Mouse (Mus musculus): ENCODE measurements around the gene Pym1.

The Pym1 gene

DNA sequence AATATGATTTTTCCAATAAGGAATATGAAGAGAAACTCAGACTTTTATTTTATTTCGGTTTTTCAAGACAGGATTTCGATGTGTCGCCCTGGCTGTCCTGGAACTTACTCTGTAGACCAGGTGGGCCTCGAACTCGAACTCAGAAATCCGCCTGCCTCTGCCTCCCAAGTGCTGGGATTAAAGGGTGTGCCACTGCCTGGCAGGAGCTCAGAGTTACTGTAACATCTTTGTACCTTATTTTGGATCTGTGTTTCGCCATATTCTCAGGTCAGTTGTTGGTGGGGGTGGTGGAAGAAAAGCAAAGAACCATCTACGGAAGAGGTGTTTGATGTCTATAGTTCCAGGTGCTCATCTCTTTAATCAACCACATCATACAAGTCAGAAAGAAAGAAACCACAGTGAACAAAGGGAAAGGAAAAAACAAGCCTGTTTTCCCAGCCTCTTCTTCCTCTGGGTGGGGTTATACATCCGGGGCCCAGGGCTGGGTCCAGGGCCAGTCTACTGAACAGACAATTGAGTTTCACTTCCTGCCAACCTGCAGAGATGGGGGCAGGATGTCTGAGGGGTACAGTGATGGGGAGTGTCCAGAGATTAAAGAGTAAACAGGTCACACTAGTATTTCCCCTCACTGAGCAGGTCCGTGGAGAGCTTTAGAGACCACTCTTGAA is 1.6 kb upstream of the Pym1 start:
- peak; percentile 10 for DNase-seq

DNA sequence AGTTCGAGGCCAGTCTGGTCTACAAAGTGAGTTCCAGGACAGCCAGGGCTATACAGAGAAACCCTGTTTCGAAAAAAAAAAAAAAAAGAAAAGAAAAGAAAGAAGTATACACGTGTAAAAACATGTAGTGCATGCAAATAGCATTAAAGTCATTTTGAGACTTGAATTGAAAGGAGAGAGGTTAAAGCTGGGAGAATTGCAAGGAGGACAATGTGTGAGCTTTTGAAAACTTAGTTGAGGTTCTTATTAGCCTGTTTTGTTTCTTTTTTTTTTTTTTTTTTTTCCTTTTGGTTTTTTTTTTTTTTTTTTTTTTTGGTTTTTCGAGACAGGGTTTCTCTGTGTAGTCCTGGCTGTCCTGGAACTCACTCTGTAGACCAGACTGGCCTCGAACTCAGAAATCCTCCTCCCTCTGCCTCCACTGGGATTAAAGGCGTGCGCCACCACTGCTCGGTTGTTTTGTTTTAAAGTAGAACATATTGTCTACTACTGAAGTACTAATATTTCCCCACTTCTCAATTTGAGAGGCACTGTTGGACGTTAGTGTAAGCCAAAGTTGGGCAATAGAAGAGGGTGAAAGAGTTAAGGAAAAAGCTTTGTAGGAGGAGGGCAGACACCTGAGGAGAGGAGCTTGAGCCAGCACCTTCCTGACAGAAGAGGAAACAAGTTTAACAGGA is 580 bp upstream of the Pym1 start:
- no peak for DNase-seq

DNA sequence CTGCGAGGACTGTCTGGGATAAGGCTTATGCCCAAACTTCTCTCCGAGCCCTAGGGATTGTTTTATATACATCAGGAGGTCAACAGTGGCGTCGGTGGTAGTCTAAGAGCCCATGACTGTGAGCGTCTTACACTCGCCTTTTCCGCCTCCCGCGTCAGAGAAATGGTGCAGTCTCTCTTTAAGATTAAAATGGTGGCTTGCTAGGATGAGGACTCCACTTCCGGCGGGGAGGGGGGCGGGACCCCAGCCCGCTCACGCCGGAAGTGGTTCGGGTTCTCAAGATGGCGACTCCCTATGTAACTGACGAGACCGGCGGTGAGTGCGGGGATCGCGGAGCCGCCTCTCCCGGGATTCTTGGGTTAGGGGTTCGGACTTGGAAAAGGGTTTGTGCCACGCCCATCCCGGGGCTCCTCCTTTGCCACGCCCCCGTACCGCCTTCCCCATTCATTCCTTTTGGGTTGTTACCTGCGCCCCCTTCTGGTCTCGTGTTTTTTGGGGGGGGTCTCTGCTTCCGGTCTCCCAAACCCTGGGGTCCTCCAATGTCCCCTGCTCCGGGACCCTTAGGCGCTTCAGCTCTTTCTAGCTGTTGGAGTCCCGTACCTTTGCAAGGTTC is 669 bp downstream of the Pym1 start:
- peak; percentile 88 for DNase-seq

DNA sequence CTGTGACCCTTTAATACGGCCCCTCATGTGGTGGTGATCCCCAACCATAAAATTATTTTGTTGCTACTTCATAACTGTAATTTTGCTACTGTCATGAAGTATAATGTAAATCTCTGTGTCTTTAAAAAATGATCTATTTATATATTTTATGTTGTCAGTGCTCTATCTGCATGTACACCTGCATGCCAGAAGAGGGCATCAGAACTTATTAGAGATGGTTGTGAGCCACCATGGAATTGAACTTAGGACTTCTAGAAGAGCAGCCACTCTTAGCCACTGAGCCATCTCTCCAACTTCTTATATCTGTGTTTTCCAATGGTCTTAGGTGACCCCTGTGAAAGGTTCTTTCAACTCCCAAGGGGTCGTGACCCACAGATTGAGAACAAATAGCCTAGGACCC is 25.2 kb downstream of the Pym1 start:
- no peak for DNase-seq

DNA sequence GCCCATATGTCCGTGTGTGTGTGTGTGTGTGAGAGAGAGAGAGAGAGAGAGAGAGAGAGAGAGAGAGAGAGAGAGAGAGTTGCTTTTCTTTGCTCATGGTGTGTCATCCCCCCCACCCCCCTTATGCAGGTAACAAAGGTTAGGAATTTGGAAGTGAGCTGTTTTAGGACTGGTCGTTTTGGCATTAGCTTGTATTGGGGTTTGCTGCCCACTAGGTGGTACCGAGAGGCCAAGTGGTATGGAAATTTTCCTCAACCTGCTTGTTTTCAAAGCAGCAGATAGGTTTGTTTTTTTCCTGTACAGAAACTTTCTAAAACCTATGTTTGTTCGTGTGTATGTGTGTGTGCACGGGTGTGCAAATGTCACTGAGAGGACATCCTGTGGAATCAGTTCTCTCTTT is 26.0 kb downstream of the Pym1 start:
- peak; percentile 11 for DNase-seq

DNA sequence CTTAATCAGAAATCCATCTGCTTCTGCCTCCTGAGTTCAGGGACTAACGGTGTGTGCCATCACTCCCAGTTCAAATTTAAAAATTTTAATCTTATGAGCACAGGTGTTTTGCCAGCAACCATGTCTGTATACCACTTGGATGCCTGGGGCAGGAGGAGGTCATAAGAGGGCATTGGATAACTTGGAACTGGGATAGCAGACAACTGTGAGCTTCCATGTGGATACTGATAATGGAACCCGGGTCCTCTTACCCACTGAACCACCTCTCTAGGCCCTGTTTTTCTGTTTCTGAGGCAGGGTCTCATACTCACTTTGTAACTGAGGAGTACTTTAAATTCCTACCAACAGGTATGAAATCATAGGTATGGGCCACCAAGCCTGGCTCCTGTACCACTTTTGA is 30.8 kb downstream of the Pym1 start:
- DNase-seq = no peak

DNA sequence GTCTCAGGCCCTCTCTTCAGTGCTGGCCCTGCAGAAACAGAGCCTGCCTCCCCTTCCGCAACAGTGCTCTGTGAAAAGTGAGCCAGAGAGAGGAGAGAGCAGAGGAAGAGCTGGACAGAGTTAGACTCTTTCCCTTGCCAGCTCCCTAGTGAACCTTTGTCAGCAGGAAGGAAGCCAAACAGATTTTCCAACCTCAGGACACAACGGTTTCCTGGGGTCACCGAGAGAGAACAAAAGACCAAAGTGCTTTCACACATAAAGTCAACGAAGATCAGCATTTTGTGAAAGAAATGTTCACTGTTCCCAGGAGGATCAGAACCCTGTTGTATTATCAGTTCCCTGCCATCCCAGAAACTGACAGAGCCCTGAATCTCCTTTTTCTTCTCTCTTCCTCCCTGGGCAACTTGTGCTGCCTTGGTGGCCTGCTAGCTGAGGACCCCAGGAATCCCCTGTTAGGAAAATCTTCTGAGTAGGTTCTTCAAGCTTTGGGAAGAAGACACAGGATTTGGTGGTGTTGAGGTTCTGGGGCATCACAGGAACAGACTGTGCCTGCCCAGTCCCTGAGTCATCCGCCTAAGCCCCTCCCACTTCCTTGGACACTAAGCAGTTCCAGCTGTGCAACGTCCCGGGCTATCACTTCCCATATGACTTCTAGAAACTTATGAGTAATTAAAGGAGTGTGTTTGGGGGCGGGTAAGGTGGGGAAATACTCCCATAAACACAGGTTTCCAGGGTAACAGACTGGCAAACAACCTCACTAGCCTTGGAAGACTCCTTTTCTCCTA is 31.5 kb downstream of the Pym1 start:
- peak; percentile 87 for DNase-seq

DNA sequence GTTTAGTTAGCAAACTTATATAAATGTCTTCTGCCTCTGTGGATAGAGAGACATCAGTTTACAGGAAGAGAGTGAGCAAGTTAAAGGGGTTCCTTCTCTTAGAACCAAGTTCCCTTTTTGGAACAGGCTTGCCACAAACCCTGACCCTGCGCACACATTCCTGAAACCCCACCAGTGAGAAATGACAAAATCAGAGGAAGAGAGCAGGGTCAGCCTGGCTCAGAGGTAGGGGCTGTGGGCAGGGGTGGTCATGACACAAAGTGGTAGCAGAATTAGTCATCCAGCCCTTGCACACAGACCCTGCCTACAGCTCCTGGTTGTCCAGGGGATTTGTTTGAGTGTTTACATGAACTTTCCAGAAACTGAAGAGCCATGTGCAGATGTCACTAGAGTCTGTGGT is 32.5 kb downstream of the Pym1 start:
- DNase-seq = no peak

DNA sequence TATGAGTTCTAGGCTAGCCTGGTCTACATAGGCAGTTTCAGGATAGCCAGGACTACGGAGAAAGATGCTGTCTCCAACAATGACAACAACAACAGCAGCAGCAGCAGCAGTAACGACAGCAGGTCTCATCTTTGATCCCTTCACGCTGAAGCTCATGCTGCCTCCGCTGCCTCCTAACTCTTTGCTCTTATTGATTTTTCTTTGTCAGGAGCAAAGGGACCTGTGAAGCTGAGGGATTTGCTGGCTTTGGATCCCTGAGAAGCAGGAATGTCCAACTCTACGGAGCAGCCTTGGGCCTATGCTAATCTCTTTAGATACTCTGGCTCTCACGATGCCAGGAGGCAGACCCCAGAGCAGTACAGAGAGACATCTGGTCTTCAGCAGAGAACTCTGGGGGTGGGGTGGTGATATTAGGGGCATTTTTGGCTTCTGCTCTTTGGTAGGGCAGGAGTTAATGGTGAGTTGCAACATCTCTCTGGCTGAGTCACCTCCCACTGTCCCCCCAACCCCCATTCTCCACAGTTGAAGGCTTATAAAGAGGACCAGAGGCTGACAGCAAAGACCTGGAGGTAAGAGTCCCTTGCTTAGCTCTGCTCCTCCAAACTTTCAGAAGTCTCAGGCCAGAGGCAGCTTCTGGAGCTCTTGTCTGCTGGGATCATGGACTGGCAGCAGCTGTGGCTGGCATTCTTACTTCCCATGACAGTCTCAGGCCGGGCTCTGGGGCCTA is 42.9 kb downstream of the Pym1 start, which contains the start of gene Mmp19:
Mmp19 (plus strand) TSS at position 513 of the 727 bp plus-strand sequence.
- DNase-seq = no peak

DNA sequence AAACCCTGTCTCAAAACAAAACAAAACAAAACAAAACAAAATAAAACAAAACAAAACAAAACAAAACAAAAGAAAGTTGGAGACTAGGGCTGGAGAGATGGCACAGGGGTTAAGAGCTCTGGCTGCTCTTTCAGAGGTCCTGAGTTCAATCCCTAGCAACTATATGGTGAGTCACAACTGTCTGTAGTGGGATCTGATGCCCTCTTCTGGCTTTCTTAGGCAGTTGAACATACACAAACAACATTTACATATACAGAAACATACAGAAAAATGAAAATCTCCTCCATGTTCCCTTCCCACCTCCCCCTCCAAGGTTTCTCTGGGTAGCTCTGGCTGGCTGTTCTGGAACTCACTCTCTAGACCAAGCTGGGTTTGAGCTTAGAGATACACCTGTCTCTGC is 44.4 kb downstream of the Pym1 start:
- DNase-seq = no peak

DNA sequence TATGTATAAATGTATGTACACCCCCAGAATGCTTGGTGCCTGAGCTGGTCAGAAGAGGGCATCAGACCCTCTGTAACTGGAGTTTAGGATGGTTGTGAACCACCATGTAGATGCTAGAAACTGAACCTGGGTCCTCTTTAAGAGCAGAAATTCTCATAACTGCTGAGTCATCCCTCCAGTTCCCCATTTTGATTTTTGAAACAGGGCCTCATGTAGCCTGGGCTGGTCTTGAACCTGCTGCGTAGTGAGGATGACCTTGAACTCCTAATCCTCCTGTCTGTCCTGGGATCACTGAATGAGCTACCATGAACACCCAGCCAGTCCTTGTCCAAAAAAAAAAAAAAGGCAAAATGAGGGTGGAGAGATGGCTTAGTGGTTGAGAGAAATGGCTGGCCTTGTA is 45.6 kb downstream of the Pym1 start:
- no peak for DNase-seq

DNA sequence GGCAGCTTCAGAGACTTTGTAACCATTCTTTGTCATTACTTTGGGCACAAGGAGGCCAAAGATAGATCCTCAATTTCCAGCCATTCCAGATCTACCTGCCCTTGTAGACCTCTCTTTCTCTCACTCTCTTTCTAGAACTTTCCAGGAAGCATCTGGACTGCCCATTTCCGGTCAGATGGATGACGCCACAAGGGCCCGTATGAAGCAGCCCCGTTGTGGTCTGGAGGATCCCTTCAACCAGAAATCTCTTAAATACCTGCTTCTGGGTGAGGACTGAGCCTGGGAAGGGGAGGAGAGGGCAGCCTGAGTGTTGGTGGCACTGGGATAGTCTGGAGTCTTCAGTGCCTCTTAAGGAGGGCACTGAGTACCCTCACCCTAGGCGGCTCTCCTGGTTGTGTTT is 46.7 kb downstream of the Pym1 start:
- no peak for DNase-seq

DNA sequence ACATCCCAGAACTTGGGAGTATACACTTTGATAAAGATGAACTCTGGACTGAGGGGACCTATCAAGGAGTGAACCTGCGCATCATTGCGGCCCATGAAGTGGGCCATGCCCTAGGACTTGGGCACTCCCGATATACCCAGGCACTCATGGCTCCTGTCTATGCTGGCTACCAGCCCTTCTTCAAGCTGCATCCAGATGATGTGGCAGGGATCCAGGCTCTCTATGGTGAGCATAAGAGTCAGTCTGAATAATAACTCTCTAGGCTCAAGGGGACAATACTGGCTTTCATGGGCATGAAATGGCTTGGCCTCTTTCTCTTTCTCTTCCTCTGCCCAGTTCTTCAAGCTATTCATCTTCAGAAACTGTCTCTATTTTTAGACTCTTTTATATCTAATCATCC is 47.9 kb downstream of the Pym1 start:
- DNase-seq = no peak

DNA sequence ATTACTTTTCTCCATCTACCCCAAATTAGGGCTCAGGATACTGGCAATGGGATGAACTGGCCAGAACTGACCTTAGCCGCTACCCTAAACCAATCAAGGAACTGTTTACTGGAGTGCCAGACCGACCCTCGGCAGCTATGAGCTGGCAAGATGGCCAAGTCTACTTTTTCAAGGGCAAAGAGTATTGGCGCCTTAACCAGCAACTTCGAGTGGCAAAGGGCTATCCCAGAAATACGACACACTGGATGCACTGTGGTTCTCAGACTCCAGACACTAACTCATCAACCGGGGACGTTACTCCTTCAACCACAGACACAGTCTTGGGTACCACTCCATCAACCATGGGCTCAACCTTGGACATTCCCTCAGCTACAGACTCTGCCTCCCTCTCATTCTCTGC is 51.0 kb downstream of the Pym1 start:
- DNase-seq = no peak

DNA sequence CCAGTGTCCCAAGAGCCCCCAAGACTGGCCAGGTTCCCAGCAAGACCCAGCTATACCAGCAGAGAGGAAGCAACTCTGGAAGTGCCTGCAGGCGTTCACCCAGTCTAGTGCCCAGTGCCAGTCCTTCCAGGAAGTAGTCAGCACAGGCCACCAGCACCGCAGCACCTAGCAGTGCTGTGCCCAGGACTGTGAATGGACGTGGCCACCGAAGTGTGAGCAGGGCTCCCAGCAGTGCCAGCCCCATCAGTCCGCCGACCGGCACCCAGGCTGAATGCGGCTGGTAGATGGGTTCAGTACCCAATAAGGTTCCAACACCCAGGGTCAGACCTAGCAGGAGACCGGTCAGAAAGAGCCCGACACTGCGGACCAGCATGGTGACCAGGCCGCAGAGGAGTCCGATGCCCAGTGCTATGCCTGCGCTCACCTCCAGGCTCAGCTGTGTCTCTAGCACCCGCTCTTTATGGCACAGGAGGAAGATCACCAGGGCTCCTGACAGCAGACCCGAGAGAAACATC is 54.3 kb downstream of the Pym1 start:
- DNase-seq = no peak

DNA sequence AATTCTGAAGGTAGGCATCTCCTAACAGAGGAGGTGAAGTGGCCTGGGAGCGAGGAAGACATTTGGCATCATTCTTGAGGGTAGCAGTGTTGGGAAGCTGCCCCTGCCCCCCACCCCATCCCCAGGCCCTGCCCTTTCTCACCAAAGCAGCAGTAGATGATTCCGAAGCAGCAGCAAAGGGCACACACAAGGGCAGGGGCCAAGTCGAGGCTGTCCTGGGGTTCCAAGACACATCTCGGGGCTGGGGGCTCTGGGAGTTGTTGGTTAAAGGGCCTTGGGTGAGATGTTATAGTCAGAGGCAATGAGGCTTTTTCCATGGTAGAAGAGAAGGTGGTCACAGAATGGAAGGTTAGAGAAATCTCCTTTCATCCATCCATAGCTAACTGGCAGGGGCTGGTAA is 55.3 kb downstream of the Pym1 start:
- DNase-seq = no peak

DNA sequence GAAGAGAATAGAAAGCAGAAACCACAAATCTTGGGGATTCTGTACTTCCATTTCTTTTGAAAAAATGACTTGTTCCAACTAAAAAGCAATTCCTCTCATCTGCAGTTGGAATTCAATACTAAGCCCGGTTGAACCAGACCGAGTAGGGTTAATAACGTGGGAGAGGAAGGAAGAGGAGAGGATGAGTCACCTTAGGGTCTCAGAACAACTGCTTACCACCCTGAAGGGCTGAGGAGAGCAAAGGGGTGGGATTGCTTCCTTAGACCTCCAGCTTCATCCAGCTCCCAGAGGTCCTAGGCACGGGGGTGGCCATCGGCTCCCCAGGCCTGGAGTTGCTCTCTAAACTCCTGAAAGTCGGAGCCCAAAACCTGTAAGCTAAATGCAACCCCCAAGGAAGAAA is 55.7 kb downstream of the Pym1 start:
- no peak for DNase-seq

DNA sequence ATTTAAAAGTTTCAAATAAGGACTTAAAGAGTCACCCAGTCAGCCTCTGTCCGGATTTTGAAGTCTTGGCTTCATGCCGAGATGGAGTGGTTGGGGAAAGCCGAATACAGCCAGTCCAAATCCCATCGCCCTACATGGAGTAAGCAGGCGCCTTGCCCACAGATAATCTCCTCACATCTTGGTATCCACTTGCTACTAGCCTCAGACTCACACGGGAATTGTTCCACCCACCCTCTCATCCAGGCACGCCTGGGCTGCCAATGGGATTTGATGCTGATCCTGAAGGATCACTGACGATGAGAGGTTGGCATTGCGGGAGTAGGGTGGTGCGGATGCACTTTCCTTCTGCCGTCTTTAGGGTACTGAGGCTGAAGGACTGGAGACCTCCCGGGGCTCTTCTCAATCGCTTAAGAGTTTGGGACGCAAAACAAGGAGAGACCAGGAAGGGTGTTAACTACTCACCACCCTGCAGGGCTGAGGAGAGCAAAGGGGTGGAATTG is 56.1 kb downstream of the Pym1 start, which contains the start of gene Dnajc14:
Dnajc14 (plus strand) TSS at position 292 of the 500 bp plus-strand sequence.
- peak; percentile 67 for DNase-seq

DNA sequence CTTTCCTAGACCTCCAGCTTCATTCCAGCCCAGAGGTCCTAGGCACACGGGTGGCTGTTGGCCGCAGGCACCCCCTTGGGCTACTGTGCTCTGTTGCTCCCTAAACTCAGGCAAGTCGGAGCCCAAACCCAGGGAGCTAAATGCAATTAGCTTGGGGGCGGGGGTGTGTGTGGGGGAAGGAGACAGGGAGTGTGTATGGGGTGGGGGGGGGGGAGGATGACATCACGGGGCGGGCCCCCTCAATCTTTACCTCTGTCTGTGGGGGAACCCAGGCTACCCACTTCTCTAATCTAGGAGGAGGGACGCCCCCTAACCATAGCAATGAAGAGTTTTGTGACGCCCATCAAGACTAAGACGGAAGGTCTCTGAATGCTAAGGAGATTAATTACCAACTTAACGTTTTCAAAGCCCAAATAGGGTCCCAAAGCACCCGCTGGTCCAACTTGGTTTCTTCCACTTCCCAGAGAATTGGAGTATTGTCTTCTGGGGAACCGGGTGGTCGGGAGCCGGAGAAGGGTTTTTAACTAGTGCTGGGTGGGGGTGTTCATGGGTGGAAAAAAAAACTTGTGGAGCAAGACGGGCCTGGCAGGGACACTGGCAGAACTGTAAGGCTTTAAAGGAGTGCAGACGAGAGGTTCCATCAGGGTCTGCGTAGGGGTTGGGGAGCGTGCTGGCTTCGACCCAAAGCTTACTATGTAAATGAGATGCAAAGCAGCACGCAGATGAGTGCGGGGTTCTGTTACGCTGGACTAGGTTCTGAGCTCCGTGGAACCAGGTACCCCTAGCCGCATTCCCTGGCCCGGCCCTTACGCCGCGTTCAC is 56.8 kb downstream of the Pym1 start, which contains the start of gene Tmem198b:
Tmem198b (minus strand) TSS at position 100 of the 821 bp plus-strand sequence.
- peak; percentile 79 for DNase-seq

DNA sequence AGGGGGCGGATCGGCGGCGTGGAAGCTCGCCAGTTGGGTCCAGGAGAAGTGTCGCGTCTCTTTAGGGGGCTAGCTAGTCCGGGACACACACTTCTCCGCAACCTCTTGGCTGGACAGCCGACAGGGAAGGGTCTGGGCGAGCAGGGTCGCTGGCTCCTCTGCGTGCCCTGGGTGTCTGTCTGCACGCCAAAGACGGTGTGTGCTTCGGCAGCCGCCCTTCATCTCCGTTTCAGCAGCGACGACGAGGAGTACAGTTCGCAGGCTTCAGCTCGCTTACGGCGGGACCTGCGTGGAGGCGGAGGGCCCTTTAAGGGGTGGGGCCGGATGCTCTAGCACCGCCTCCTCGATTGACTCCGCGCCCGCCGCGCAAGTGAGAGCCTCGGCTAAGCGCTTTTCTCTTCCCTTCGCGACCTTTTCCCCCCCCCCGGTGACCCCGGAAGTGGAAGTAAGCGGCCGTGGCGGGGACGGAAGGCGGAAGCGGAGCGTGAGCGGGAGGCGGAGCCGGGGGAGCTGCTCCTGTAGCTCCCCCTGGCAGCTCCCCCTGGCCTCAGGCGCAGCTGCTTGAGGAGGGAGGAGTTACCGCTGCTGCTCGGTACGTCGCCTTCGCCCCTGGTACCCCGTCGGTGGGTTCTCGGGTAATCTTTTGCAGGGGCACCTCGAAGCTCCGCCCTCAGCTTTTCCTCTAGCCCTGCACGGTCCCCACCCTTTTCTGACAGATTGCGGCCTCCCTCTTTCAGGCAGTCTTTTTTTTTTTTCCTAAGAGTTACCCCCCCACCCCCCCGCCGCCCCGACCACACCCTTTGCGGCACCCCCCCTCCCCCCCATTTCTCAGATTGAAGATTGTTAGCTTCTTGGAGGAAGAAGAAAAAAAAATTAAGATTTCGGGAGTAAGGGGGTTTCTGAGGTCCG is 57.7 kb downstream of the Pym1 start:
- peak; percentile 97 for DNase-seq

Measured in kidney, postnatal 14 days (tissue).